Mouse (Mus musculus) liver, adult 2 months (tissue): ENCODE measurements around the gene Brf1.

Source experiments
- CTCF ChIP-seq: fragments of 200-500 bp; IDR thresholded peaks from 2 replicates; pipeline ENCODE4 v1.5.1; 2011; ENCODE audit warnings: low read depth, low read length, control low read depth
- POLR2A ChIP-seq: fragments of 200-500 bp; IDR thresholded peaks from 2 replicates; pipeline ENCODE4 v1.6.1; 2011; ENCODE audit warnings: low read length, control low read depth; ENCODE audit not compliant: insufficient read depth; ENCODE audit errors: extremely low read depth

DNA sequence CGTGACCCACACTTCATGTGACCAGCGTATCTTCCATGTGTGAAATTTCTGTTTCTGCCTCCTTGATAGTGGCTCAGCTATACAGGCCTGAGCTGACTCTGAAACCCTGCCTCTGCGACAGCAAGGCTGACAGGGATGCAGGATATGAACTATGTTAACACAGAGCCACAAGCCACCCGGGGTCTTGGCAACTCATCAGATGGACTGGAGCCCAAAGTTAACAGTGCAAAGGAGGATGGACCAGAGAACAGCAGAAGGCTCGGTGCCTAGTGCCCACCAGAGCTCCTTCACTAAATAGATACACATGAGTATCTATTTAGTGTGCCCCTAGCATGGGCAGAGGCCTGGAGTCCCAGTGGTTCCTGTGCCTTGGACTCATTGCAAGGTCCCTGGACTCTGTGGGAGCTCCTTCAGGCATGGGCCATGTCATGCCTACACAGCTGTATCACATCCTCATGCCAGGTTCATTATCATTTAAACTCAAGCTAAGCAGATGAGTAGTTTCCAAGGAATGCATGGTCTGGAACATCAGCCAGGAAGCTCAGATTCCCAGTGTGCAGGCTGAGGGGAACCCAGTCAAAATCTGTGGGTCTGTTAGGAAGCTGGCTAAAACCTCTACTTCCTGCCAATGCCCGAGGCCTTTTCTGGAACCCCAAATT, 11.3 kb upstream of the Brf1 start:
- TF ChIP-seq CTCF, result no peak
- TF ChIP-seq POLR2A, result no peak
